Mouse (Mus musculus) left cerebral cortex, postnatal 4 days (tissue): ENCODE data around the gene Nus1. TPM values are rescaled to one million over a fixed set of nuclear protein-coding genes. Genes with fewer than 3 reads are reported as not detected.

ENCODE experiments used
- DNase-seq: peaks from one replicate; pipeline ENCODE4 v3.0.0-alpha.2; 2022
- intact Hi-C: fragments of 180-260 bp; cut with DNase I; formaldehyde crosslinking; loops from one replicate; pipeline ENCODE4 v1.15.1; 2025
- total RNA-seq, 2 experiments: library from RNA; stranded (reverse); gene quantifications; 2 replicates each; pipeline ENCODE4 v1.2.3; 2021

The Nus1 gene
- total RNA-seq, result 10 to 100 TPM; 60.4 to 61.3 TPM

DNA sequence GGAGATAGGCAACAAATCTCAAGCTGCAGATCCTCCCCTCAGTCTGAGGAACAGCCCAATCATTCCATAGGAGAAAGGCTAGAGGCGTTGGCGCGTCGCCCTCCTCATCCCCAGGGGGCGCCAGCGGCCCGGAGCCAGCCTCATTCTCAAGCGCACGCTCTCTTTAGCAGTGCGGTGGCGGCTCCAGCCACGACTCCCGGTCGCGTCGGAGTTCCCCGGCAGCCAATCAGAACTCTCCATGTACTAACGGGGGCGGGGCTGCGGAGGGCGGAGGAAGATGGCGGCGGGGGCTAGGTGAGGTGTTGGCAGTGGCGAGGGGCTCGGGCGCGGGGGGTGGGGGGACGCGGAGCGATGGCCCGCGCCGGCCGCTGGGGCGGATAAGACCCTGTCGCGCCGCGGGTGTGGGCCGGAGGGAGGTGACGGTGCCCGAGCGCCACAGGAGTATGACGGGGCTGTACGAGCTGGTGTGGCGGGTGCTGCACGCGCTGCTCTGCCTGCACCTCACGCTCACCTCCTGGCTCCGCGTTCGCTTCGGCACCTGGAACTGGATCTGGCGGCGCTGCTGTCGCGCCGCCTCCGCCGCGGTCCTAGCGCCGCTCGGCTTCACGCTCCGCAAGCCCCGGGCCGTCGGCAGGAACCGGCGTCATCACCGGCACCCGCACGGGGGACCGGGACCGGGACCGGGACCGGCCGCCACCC, at the start of gene Nus1:
TSS of gene Nus1 (plus strand) at position 249 of the 699 bp plus-strand sequence.
- intact Hi-C loops, result loop anchor here (5.0 to 10.0 kb wide), 2 partner anchors 277 to 460 kb away; partner anchors contain the start of gene Slc35f1
- peak; percentile 98 for DNase-seq

DNA sequence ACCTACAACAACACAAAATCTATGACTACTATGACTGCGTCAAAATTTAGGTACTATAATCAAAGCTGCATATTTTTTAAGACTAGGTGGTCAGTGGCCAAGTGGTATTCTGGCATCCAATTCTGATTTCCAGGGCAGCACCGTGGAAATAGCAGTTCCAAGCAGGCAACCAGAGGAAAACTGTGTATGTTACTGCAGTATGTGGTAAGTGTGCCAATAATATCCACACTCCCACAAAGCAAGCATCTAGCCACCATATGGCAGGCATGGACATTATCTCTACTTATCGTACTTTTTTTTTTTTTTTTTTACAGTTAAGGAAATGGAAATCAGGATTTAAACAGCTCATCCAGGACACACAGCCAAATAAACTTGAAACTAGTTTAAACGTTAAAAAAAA, 49.0 kb upstream of the Nus1 start:
- DNase-seq, result no peak
- intact Hi-C loops, result no loop called here

DNA sequence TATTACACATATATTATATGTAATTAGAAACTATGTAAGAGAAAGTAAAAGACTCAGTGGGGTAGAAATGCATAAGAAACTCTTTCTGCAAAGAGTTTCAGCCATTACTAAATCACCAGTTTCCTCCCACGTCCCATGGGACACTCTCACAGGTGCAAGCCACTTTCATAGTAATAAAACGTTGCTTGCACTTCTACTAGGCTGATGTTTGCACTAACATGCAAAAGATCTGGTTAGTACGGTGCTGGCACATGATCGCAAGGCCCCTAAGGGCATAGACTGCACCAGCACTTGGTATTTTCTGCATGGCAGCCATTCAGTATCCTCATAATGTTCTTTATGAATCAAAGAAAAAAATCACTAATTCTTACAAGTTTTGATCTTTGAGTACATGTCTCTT, 43.5 kb upstream of the Nus1 start:
- intact Hi-C loops, result no loop called here
- DNase-seq, result no peak

DNA sequence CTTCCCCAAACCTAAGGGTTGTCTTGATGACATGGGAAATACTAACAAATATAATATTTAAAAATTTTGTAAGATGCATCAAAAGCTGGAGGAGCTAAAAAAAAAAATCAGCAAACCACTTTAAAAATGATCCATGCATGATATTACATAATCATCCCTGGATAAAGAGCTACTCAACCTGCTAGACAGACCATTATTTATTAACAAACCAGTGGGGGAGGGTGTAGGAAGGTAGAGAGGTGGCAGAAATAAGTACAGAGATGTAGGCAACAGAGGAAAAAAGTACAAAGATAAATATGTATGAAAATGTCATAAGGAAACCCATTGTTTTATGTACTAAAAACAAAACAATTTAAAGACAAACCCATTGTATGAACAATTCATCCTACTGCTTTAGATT, 42.7 kb upstream of the Nus1 start:
- intact Hi-C loops, result no loop called here

DNA sequence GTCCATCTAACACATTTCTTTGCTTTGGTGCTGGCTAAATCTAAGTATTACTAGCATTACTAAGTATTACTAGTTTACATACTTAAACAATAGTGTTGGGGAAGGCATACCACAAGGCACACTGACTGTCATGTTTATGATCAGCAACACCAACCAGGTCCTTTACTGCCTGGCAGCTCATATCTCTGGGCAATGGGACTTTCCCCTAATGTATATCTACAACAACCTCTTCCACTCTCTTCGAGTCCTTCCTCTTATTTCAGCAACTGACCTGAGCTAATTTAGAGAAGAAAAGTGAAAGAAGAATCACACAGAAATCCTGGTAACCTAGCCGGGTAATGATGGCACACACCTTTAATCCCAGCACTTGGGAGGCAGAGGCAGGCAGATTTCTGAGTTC, 40.9 kb upstream of the Nus1 start:
- intact Hi-C loops, result no loop called here
- no peak for DNase-seq

More for the DNA sequence above, 42.7 kb upstream of the Nus1 start:
- no peak for DNase-seq

DNA sequence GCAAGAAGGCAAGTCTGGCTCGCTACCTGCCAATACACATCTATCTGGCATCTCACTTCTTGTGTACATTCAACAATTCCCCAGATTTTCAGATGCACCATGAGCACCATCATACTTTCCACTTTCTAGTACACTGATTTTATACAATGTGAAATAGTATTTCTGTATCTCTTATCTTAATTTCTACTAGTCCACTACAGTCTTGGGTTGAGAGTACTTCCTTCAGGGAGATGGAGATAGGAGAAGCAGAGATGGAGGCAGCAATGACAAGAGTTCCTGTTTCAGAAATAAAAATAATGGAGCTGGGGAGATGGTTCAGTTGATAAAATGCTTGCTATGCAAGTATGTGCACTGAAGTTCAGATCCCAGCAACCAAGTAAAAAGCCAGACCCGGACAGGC, 39.5 kb upstream of the Nus1 start:
- intact Hi-C loops, result no loop called here

DNA sequence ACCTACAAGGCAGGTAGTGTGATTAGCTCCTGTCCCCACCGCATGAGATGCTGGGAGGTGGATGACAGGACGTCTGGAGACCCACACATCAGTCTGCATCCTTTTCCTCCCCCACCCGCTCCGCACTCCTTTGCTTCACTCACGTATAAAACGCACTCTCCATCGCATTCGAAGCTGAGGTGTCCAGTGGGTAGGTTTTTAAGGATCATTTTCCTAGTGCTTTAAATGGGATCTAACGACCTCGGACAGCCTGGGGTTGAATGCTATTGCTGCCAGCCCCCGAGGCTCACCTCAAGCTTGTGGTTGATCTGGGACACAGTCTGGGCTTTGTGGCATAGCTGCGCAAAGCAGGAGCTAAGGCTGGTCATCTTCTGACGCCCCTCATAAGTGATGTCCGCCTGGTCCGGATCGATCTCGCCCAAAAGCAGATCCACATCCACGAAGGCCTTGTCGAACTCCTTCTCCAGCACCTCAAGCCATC, 36.0 kb upstream of the Nus1 start:
- peak; percentile 18 for DNase-seq
- intact Hi-C loops, result loop anchor here (5.0 to 10.0 kb wide), 2 partner anchors 164 to 277 kb away; no protein-coding TSS in a partner anchor

More for the DNA sequence above, 39.5 kb upstream of the Nus1 start:
- DNase-seq, result no peak

DNA sequence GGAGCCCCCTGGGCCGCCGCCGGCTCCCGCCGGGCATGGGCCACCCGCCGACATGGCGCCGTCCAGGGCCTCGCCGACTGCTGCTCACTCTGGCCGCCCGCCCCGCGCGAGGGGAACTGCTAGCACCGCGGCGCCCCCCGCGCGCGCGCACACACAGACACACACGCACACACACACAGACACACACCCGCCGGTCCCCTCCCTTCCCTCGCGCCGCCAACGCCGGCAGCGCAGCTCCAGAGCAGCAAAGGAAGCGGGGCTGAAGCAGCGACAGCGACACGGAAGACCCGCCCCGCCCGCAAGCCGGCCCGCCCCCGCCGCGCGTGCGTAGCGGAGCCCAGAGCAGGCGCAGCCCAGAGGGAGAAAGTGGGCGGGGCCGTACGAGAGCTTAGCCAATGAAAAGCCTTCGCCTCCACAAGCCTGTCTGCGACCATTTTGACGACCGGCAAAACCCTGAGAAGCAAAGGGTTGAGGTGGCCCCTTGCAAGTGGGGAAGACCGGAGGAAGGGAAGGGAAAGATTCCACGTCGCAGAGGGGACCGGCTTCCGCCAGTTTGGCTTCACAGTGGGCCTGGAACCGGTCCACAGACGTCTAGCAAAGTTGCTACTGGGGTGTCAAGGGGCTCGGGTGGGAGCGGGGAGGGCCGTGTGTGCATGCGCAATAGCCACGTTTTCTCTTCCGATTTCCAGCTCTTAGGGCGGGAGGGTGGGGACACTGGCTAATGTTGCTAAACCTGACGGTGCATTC, 35.3 kb upstream of the Nus1 start, which contains the start of gene Gopc:
TSS of gene Gopc (minus strand) at position 280 of the 747 bp plus-strand sequence.
- intact Hi-C loops, result loop anchor here (5.0 to 10.0 kb wide), 2 partner anchors 165 to 277 kb away; no protein-coding TSS in a partner anchor
- DNase-seq, result peak; percentile 98

DNA sequence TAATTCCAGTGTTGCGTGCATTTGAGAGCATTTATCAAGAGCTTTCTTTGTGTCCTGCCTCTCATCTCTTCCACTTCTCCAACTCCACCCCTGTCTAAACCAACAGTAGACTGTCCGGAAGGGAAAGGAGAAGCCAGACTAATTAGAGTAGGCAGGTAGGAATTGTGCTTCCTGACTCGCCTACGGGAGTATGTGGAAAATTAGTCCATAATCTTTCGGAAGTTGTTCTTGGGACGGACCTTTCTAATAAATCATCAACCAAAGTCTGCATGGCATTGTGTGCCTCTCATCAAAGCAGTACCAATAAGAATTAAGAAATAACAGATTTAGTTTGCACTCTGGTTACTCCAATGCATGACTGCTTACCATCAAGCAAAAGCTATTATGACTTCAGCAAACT, 34.3 kb upstream of the Nus1 start:
- intact Hi-C loops, result loop anchor here (5.0 to 10.0 kb wide), 2 partner anchors 166 to 278 kb away; no protein-coding TSS in a partner anchor
- DNase-seq, result no peak

DNA sequence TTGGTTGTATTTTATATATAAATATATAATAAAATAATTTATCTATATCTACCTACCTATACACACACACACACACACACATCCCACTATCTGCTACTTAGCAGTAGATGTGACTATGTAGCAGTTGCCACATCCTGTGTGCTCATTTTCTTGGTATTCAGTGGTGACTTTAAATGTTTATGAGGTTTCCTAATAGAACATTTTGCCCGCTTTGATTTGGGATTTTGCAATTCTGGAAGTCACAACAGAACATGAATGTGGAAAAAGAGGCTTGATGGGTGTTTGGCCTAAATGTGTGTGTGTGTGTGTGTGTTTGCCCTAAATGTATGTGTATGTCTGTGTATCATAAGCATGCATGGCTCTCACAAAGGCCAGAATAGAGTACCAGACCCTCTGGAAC, 33.8 kb upstream of the Nus1 start:
- intact Hi-C loops, result loop anchor here (5.0 to 10.0 kb wide), 2 partner anchors 166 to 279 kb away; no protein-coding TSS in a partner anchor

DNA sequence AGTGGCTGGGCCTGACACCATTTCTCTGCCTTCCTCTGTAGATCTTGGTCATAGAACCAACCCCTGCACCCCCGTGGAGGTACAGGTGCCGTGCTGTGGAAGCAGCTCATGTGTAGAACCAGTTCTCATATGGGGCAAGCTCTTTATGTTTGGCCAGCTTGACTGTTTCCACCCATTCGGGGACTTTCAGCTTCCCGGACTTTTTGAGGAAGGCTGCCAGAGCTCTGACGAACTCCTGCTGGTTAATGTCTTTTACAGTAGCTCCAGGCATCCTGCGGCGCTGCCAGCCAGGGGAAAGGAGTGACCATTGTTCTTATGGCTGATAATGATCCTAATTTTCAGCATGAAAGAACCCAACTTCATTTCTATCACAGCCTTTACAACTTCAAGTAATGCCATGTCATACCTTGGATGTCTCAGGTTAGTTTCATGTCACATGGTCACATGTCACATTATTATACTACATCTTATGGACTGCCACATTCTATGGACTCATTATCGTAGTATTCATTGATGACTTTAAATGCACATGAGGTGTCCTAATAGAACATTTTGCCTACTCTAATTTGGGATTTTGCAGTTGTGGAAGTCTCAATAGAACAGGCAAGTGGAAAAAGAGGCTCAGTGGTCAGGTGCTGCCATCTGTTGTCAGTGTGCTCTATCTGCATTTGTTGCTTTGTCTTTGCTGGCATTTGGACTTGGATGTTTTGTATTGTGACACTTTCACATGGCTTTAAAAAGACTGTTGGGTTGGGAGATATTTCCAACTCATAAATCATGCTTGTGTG, 32.3 kb upstream of the Nus1 start:
- intact Hi-C loops, result loop anchor here (5.0 to 10.0 kb wide), 3 partner anchors 168 to 593 kb away; no protein-coding TSS in a partner anchor
- DNase-seq, result peak; percentile 52

More for the DNA sequence above, 33.8 kb upstream of the Nus1 start:
- no peak for DNase-seq

DNA sequence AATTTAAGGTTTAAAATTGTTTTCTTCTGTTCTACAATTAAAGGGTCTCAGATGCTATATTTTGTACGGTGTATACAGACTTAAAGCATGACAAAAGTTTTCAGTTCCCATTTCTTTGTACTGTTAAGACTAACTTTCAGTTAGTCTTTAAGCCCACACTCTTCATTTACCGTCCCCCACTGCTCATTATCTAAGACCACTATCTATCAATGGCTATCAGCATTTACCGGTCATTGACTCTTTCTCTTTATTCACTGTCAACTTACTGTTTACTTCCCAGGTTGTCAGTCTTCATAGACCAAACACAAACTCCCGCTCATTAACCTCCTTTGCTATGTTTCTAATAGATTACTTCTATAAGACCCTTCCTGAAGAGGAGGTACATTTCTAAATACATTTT, 30.2 kb upstream of the Nus1 start:
- intact Hi-C loops, result loop anchor here (5.0 to 10.0 kb wide), 2 partner anchors 282 to 595 kb away; no protein-coding TSS in a partner anchor
- DNase-seq, result no peak

DNA sequence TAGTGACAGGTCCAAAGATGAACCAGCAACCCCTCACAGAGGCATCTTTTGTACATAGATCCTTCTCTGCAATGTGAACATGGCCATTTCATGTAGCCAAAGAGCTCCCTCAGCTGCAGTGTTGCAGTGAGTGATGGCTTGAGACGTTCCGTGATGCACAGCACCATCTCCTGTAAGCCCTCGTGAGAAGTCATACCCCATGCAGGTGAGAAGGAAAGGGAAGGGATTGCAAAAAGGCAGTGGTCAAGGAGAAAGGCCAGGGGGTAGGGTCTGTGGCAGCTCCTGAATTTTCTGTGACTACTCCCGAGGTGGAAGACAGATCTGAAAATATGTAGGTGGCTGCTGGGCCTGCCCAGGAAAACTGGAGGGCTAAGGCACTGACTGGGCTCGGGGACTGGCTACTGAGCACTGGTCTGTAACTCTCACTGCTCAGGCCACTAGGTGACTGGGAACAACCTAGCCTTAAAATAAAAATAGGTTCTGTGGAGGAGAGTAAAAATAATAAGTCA, 28.4 kb upstream of the Nus1 start, which contains the start of gene Nepn:
TSS of gene Nepn (plus strand) at position 51 of the 509 bp plus-strand sequence.
- DNase-seq, result no peak
- intact Hi-C loops, result loop anchor here (5.0 to 10.0 kb wide), 2 partner anchors 284 to 597 kb away; no protein-coding TSS in a partner anchor

DNA sequence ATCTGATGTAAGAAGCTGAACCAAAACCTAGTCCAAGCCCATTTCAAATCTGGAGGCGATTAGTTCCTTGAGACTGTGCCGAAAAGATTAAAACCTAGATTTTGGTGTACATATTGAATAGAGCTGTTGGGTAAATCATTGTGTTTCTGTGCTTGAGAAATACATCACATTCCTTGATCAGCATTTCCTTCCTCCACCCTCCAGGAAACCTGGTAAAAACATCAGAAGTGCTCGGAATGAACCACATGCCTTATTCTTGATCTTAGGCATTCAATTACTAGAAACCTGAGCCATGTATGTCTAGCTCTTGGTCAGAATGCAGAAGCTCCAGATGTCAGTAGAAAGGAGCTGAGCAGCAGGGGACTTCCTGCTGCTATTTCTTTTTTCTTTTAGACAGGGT, 27.9 kb upstream of the Nus1 start:
- intact Hi-C loops, result loop anchor here (5.0 to 10.0 kb wide), 2 partner anchors 285 to 597 kb away; no protein-coding TSS in a partner anchor
- DNase-seq, result no peak

DNA sequence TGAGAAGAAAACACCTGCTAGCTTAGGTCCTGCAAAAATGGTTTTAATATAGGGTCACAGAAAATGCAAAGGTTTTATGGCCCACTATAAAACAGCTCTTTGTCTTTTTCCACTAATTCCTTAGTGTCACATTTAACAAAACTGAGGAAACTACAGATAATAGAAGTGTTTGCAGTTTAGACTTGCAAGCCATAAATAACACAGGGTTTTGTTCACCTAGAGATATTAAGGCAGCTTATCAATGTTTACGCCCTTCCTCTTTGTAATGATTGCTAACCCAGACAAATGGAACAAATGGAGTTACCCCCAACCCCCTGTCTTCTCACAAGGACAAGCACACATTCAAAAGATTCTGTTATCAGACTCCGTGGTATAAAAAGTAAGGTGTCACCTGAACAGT, 26.1 kb upstream of the Nus1 start:
- intact Hi-C loops, result no loop called here
- DNase-seq, result no peak

DNA sequence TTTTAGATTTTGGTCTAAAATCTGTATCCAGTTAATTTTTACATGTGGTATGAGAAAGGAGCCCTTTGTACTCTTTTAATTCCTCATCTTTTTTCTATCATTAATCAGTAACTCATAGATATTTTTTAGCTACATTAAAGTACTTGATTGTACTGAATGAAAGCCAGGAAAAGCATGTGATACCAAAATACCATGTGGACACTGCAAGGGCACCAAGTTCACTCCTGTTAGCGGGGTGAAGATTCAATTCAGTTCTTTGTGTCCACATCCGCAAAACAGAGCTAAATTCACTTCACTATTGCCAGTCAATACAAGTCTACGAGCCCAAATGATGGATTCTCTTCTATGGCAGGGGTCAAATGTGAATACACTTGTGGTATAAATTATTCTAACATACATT, 20.7 kb upstream of the Nus1 start:
- no peak for DNase-seq
- intact Hi-C loops, result no loop called here

DNA sequence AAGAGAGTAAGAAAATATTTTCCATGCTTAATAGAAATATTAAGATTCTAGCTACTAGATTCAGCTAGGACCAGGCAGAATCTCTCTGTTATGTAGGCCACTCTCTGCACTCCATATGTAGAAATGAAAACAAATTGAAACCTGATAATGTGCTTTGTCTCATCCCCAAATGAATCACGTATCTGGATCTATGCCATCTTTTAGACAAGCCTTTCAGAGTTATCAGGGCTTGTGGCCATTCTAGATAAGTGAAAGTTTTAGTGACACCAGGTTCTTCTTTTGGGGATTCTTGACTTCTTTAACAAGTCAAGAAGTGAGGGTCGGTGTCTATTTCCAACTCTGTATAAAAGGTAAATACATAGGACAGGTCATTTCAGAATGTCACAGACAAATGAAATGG, 18.6 kb upstream of the Nus1 start:
- no peak for DNase-seq
- intact Hi-C loops, result no loop called here

DNA sequence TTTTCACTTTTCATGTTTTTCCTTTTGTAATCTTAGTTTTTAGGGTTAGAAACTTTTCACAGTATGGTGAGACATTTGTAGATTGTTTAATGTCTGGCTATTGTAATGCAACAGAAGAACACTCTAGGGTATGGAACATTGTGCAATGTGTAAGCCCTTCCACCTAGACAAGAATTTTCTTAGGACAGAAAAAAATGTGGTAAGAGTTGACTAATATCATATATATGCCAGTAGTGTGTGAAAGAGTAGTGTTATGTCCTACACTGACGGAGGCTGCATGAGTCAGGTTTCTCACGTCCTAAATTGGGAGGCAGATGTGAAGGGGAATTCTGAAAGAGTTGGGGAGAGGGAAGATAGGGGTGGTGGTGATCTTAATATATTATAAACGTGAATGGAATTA, 17.6 kb upstream of the Nus1 start:
- DNase-seq, result no peak

DNA sequence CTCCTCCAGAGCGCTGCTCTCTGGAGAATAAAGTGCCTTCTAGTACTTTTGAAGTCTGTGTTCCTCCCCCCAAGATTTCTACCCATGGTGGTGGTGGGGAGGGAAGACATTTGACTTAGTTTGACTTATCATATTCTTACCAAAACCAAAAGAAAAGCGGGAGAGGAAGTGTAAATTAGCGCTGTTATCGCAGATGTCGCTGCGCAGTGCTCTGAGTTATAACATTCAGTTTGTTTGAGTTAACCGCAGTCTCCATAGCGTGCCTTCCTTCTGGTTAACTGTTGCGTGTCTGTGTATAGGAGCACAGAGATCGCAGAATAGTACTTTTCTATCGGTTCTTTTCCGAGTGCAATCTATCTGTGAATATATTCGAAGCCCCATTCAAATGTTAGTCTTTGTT, 12.2 kb upstream of the Nus1 start:
- intact Hi-C loops, result no loop called here
- DNase-seq, result no peak

More for the DNA sequence above, 17.6 kb upstream of the Nus1 start:
- intact Hi-C loops, result no loop called here

DNA sequence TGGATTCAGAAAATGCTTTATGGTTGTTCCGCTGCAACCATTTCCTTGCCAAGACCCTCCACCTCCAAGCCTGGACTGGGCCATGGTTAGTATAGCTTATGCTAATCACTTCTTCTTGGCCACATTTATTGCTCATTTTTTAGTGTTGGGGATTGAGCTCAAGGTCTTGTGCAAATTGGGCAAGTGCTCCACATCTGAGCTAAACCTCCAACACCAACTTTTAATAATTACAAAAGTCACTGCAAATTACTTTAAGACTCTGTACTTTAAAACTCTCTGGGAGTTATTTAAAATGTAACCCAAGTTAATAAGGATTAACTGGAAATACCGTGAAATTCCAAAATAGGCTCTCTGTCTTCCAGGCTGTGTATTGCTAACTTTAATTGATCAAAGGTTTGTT, 9.8 kb upstream of the Nus1 start:
- no peak for DNase-seq
- intact Hi-C loops, result no loop called here
